Comparison of ENCODE assay signal across 19 mouse cellular contexts in genomic region chr17:75013211-75013610, GRCm38 (mm10). TPM values are rescaled to one million over a fixed set of nuclear protein-coding genes. Genes with fewer than 3 reads are reported as not detected.
A peak's percentile ranks its signal among the peaks of the same experiment; 100 is the strongest.
DNase-seq lines count a peak whose midpoint lies in the region; ATAC-seq lines count a peak whose summit lies in the region.
"Had no signal": no experiment of that assay in that cellular context is flagged by ENCODE, and none has a peak within 500 bp of the region (broad histone marks: within the 10 kb centered on the region; RNA-seq: fewer than 3 reads in every experiment).

No protein-coding gene starts in this region.

- H3K9ac ChIP-seq in forebrain, embryonic 15.5 days (replicated peaks) = no peak overlapping the region
- no peak overlapping the region for H3K9ac ChIP-seq in forebrain, embryonic 12.5 days
- H3K9ac ChIP-seq in intestine, embryonic 14.5 days (ENCODE audit: low read length) = no peak overlapping the region
- H3K9ac ChIP-seq in intestine, embryonic 16.5 days (ENCODE audit: low read depth, low read length) = no peak overlapping the region
- no peak overlapping the region for H3K9ac ChIP-seq in limb, embryonic 12.5 days (replicated peaks)
- H3K9ac ChIP-seq: hindbrain, embryonic 12.5 days had no signal

- H3K27me3 ChIP-seq in forebrain, embryonic 15.5 days = no peaks in the 10 kb centered on the region
- H3K27me3 ChIP-seq in forebrain, embryonic 12.5 days = no peaks in the 10 kb centered on the region
- no peaks in the 10 kb centered on the region for H3K27me3 ChIP-seq in intestine, embryonic 14.5 days (replicated peaks; ENCODE audit: control insufficient read depth, insufficient read depth, low read length)
- no peaks in the 10 kb centered on the region for H3K27me3 ChIP-seq in intestine, embryonic 16.5 days (replicated peaks; ENCODE audit: control insufficient read depth, insufficient read depth, low read length)
- no peaks in the 10 kb centered on the region for H3K27me3 ChIP-seq in limb, embryonic 12.5 days
- no peaks in the 10 kb centered on the region for H3K27me3 ChIP-seq in limb, embryonic 10.5 days (ENCODE audit: low read depth, poor library complexity, severe bottlenecking)
- H3K27me3 ChIP-seq: CH12.LX; hindbrain, embryonic 12.5 days had no signal

- peak overlapping the region; percentile 17 for H3K27ac ChIP-seq in forebrain, embryonic 15.5 days (replicated peaks)
- H3K27ac ChIP-seq in forebrain, embryonic 12.5 days = no peak overlapping the region
- H3K27ac ChIP-seq in intestine, embryonic 14.5 days (ENCODE audit: low read depth) = peak overlapping the region; percentile 59; the same call in 1 of the 2 replicates
- no peak overlapping the region; the same call in 1 of the 2 replicates for H3K27ac ChIP-seq in intestine, embryonic 16.5 days (ENCODE audit: low read length)
- H3K27ac ChIP-seq in limb, embryonic 12.5 days = peak overlapping the region; percentile 47; the same call in 1 of the 2 replicates
- H3K27ac ChIP-seq in limb, embryonic 10.5 days = no peak overlapping the region
- H3K27ac ChIP-seq: hindbrain, embryonic 12.5 days had no signal

- 0 out of 2 replicates have a peak, but pooled peaks cover 5% of the 10 kb centered on the region for H3K4me1 ChIP-seq in forebrain, embryonic 15.5 days
- no peaks in the 10 kb centered on the region for H3K4me1 ChIP-seq in forebrain, embryonic 12.5 days
- H3K4me1 ChIP-seq in intestine, embryonic 14.5 days (replicated peaks; ENCODE audit: control insufficient read depth, insufficient read depth, low read length) = peaks cover 24% of the 10 kb centered on the region
- no peaks in the 10 kb centered on the region for H3K4me1 ChIP-seq in intestine, embryonic 16.5 days (ENCODE audit: control insufficient read depth, insufficient read depth, low read length)
- peaks cover 45% of the 10 kb centered on the region for H3K4me1 ChIP-seq in limb, embryonic 12.5 days (replicated peaks)
- peaks cover 30% of the 10 kb centered on the region for H3K4me1 ChIP-seq in limb, embryonic 10.5 days

- 49% methylated on average over 4 of the region's 4 CpGs for WGBS in forebrain, embryonic 15.5 days
- 75% methylated on average over 4 of the region's 4 CpGs for WGBS in forebrain, embryonic 12.5 days
- 31% methylated on average over 4 of the region's 4 CpGs for whole genome bisulfite sequencing in intestine, embryonic 14.5 days
- WGBS in intestine, embryonic 16.5 days = 52% methylated on average over 4 of the region's 4 CpGs
- 59% methylated on average over 4 of the region's 4 CpGs for WGBS in limb, embryonic 12.5 days
- WGBS in limb, embryonic 10.5 days = 64% methylated on average over 4 of the region's 4 CpGs

- H3K4me2 ChIP-seq in forebrain, embryonic 15.5 days (replicated peaks) = no peak overlapping the region
- no peak overlapping the region for H3K4me2 ChIP-seq in forebrain, embryonic 12.5 days
- H3K4me2 ChIP-seq in intestine, embryonic 14.5 days (ENCODE audit: low read length) = no peak overlapping the region
- no peak overlapping the region for H3K4me2 ChIP-seq in intestine, embryonic 16.5 days (ENCODE audit: low read depth, low read length)
- no peak overlapping the region; the same call in 1 of the 2 replicates for H3K4me2 ChIP-seq in limb, embryonic 12.5 days
- H3K4me2 ChIP-seq: heart, embryonic 11.5 days; hindbrain, embryonic 12.5 days had no signal

- H3K4me3 ChIP-seq in forebrain, embryonic 15.5 days = no peak overlapping the region
- H3K4me3 ChIP-seq in forebrain, embryonic 12.5 days (replicated peaks) = no peak overlapping the region
- no peak overlapping the region for H3K4me3 ChIP-seq in intestine, embryonic 14.5 days (ENCODE audit: low read depth, low read length)
- no peak overlapping the region for H3K4me3 ChIP-seq in intestine, embryonic 16.5 days (ENCODE audit: low read length)
- no peak overlapping the region for H3K4me3 ChIP-seq in limb, embryonic 12.5 days (replicated peaks)
- no peak overlapping the region for H3K4me3 ChIP-seq in limb, embryonic 10.5 days
- H3K4me3 ChIP-seq: embryonic facial prominence, embryonic 10.5 days; heart, adult 2 months; hindbrain, embryonic 12.5 days had no signal

- H3K36me3 ChIP-seq in forebrain, embryonic 15.5 days = no peaks in the 10 kb centered on the region
- H3K36me3 ChIP-seq in forebrain, embryonic 12.5 days (replicated peaks) = no peaks in the 10 kb centered on the region
- no peaks in the 10 kb centered on the region for H3K36me3 ChIP-seq in intestine, embryonic 14.5 days (ENCODE audit: control insufficient read depth, insufficient read depth, low read length)
- no peaks in the 10 kb centered on the region for H3K36me3 ChIP-seq in intestine, embryonic 16.5 days (ENCODE audit: control insufficient read depth, insufficient read depth, low read length)
- H3K36me3 ChIP-seq in limb, embryonic 12.5 days = peaks cover 68% of the 10 kb centered on the region
- peaks cover 28% of the 10 kb centered on the region for H3K36me3 ChIP-seq in limb, embryonic 10.5 days
- H3K36me3 ChIP-seq: hindbrain, embryonic 12.5 days had no signal

- DNase-seq in intestine, embryonic 14.5 days (ENCODE audit: low spot score) = no peak
- DNase-seq in limb, embryonic 10.5 days (ENCODE audit: low spot score) = no peak
- peak; percentile 3 for DNase-seq in yolk sac, embryonic 10.5 days (ENCODE audit: low spot score)
- no peak for DNase-seq in embryo, embryonic 11 days
- DNase-seq: adrenal gland, adult 2 months; adrenal gland, postnatal 25 days; cerebellum, adult 18-20 months; cerebellum, adult 9-11 months; cerebellum, postnatal 36 days had no signal

- H3K9me3 ChIP-seq in forebrain, embryonic 15.5 days = no peaks in the 10 kb centered on the region
- no peaks in the 10 kb centered on the region for H3K9me3 ChIP-seq in forebrain, embryonic 12.5 days
- H3K9me3 ChIP-seq in intestine, embryonic 14.5 days (ENCODE audit: control insufficient read depth, low read length) = no peaks in the 10 kb centered on the region
- no peaks in the 10 kb centered on the region for H3K9me3 ChIP-seq in intestine, embryonic 16.5 days (ENCODE audit: control insufficient read depth, low read length)
- no peaks in the 10 kb centered on the region for H3K9me3 ChIP-seq in limb, embryonic 12.5 days
- no peaks in the 10 kb centered on the region for H3K9me3 ChIP-seq in limb, embryonic 10.5 days (replicated peaks)
- H3K9me3 ChIP-seq: embryonic facial prominence, embryonic 10.5 days; hindbrain, embryonic 12.5 days had no signal

- no peak for ATAC-seq in forebrain, embryonic 15.5 days (replicated peaks)
- no peak for ATAC-seq in forebrain, embryonic 12.5 days (ENCODE audit: low FRiP score)
- no peak for ATAC-seq in intestine, embryonic 14.5 days (replicated peaks; ENCODE audit: low FRiP score, low TSS enrichment, low read depth)
- no peak for ATAC-seq in intestine, embryonic 16.5 days
- ATAC-seq in limb, embryonic 12.5 days (ENCODE audit: insufficient number of reproducible peaks, insufficient read depth, low FRiP score, low TSS enrichment, low read depth) = no peak
- ATAC-seq: inflammation-experienced regulatory T-cells, adult 6 months had no signal

RNA-seq across cellular contexts. Expression of gene Ltbp1, which starts 7.8 kb away (rescaled TPM):
- polyA plus RNA-seq in forebrain, embryonic 15.5 days (2015; fragmentation: Nextera tagmentation; extraction: Ambion mirVana) = 4.0 and 4.6 TPM in 2 replicates
- 3.4 and 4.0 TPM in 2 replicates for polyA plus RNA-seq in forebrain, embryonic 12.5 days (2016; fragmentation: Nextera tagmentation; extraction: Ambion mirVana)
- polyA plus RNA-seq in intestine, embryonic 14.5 days (2014; fragmentation: Nextera tagmentation; extraction: Ambion mirVana) = 29.8 and 38.0 TPM in 2 replicates
- polyA plus RNA-seq in intestine, embryonic 16.5 days (2015; fragmentation: Nextera tagmentation; extraction: Ambion mirVana) = 12.2 and 13.6 TPM in 2 replicates
- 43.8 and 52.8 TPM in 2 replicates for polyA plus RNA-seq in limb, embryonic 12.5 days (2016; fragmentation: Nextera tagmentation; extraction: Ambion mirVana)
- 7.1 and 16.4 TPM in 2 replicates for polyA plus RNA-seq in limb, embryonic 10.5 days (2016; fragmentation: Nextera tagmentation; extraction: Ambion mirVana)
- polyA plus RNA-seq: inflammation-experienced regulatory T-cells, adult 6 months had no signal

Comparison
In these comparisons a context has a peak if more than half of its experiments do, and no peak if none do; other contexts are left out.
1. H3K27ac ChIP-seq: peak in forebrain, embryonic 15.5 days (single experiment), intestine, embryonic 14.5 days (single experiment) and limb, embryonic 12.5 days (single experiment); none in forebrain, embryonic 12.5 days (single experiment), intestine, embryonic 16.5 days (single experiment) and limb, embryonic 10.5 days (single experiment).